Mouse (Mus musculus): Measurements from ENCODE around the gene Slc6a19.

The Slc6a19 gene

GRCm38 (mm10) chr13:73675161-73675560 is 29.5 kb downstream of the Slc6a19 start:
- in situ Hi-C loops (cut with MseI, MboI) = no loop called here

GRCm38 (mm10) chr13:73660163-73660695 is 44.4 kb downstream of the Slc6a19 start:
- in situ Hi-C loops (cut with MseI, MboI) = no loop called here

- in situ Hi-C loops (cut with MseI, MboI) = no loop called here
Observed at GRCm38 (mm10) chr13:73658953-73659352, 45.7 kb downstream of the Slc6a19 start.

- in situ Hi-C loops (cut with MseI, MboI) = no loop called here
Observed at GRCm38 (mm10) chr13:73654976-73655375, 49.7 kb downstream of the Slc6a19 start.

- in situ Hi-C loops (cut with MseI, MboI) = no loop called here
Observed at GRCm38 (mm10) chr13:73653266-73653665, 51.4 kb downstream of the Slc6a19 start.

GRCm38 (mm10) chr13:73646397-73647087 is 58.1 kb downstream of the Slc6a19 start:
- in situ Hi-C loops (cut with MseI, MboI) = no loop called here

GRCm38 (mm10) chr13:73641296-73641695 is 63.4 kb downstream of the Slc6a19 start:
- in situ Hi-C loops (cut with MseI, MboI) = no loop called here

- in situ Hi-C loops (cut with MseI, MboI) = no loop called here
Observed at GRCm38 (mm10) chr13:73637826-73638225, 66.8 kb downstream of the Slc6a19 start.

GRCm38 (mm10) chr13:73631837-73632236 is 72.8 kb downstream of the Slc6a19 start:
- in situ Hi-C loops (cut with MseI, MboI) = no loop called here
